Mouse (Mus musculus) frontal cortex, adult 2 months (tissue): ENCODE data around the gene Riiad1. TPM values are rescaled to one million over a fixed set of nuclear protein-coding genes. Genes with fewer than 3 reads are reported as not detected.

Source experiments
- DNase-seq, 2 experiments: peaks; one replicate each; pipeline ENCODE4 v3.0.0; 2022; ENCODE audit warnings: low spot score in 1 of 2; ENCODE audit errors: extremely low spot score in 1 of 2
- polyA plus RNA-seq: library from polyadenylated mRNA; depleted of rRNA; stranded (reverse); fragments of >200 nt; gene quantifications from 2 replicates; pipeline ENCODE4 v1.2.3, GENCODE M21; 2012; rRNA removed

The Riiad1 gene
- 3.5 and 4.6 TPM in 2 replicates for polyA plus RNA-seq

GRCm38 (mm10) chr3:94480291-94480884, at the start of gene Riiad1:
Riiad1 (minus strand) TSS chr3:94480341.
- DNase-seq: no peak

GRCm38 (mm10) chr3:94526731-94527130, 46.6 kb upstream of the Riiad1 start:
- DNase-seq: no peak

GRCm38 (mm10) chr3:94506664-94507063, 26.5 kb upstream of the Riiad1 start:
- DNase-seq: no peak

- no peak for DNase-seq
These were observed 22.1 kb upstream of the Riiad1 start for GRCm38 (mm10) chr3:94502243-94502642.

- no peak for DNase-seq
These were observed 17.0 kb upstream of the Riiad1 start for GRCm38 (mm10) chr3:94497162-94497561.

GRCm38 (mm10) chr3:94487581-94487980, 7.4 kb upstream of the Riiad1 start:
- no peak for DNase-seq

GRCm38 (mm10) chr3:94485922-94486321, 5.8 kb upstream of the Riiad1 start:
- DNase-seq: no peak

GRCm38 (mm10) chr3:94483790-94484439, 3.8 kb upstream of the Riiad1 start:
- DNase-seq: peak; percentile 96 to 98

- DNase-seq: no peak
These were observed 2.7 kb upstream of the Riiad1 start for GRCm38 (mm10) chr3:94482764-94483385.

GRCm38 (mm10) chr3:94481429-94481828, 1.3 kb upstream of the Riiad1 start:
- DNase-seq: no peak

- no peak for DNase-seq
These were observed 577 bp downstream of the Riiad1 start for GRCm38 (mm10) chr3:94479564-94479963.

- DNase-seq: no peak
These were observed 1.5 kb downstream of the Riiad1 start for GRCm38 (mm10) chr3:94478591-94479169.

- peak; percentile 73 to 88 for DNase-seq
These were observed 2.1 kb downstream of the Riiad1 start, which contains the start of gene Celf3 for GRCm38 (mm10) chr3:94477981-94478422. Celf3 (plus strand) TSS chr3:94478295.

GRCm38 (mm10) chr3:94477444-94477843, 2.7 kb downstream of the Riiad1 start:
- peak; percentile 79 for DNase-seq

- no peak for DNase-seq
These were observed 3.7 kb downstream of the Riiad1 start for GRCm38 (mm10) chr3:94476301-94477035.

GRCm38 (mm10) chr3:94473567-94474232, 6.4 kb downstream of the Riiad1 start:
- DNase-seq: no peak

GRCm38 (mm10) chr3:94473115-94473505, 7.0 kb downstream of the Riiad1 start:
- no peak for DNase-seq

- DNase-seq: no peak
These were observed 7.6 kb downstream of the Riiad1 start for GRCm38 (mm10) chr3:94472447-94473114.

GRCm38 (mm10) chr3:94468931-94469330, 11.2 kb downstream of the Riiad1 start:
- no peak for DNase-seq
